Mouse (Mus musculus): ENCODE results near the gene Reck.

The Reck gene

GRCm38 (mm10) chr4:43903690-43904089 lies 28.4 kb downstream of the Reck start:
- DNase-seq (ENCODE audit: low read depth, low spot score) = no peak

- peak; percentile 67 for DNase-seq (ENCODE audit: low read depth, low spot score)
Observed at GRCm38 (mm10) chr4:43906443-43906842, 31.1 kb downstream of the Reck start.

- no peak for DNase-seq (ENCODE audit: low read depth, low spot score)
Observed at GRCm38 (mm10) chr4:43918221-43918620, 42.9 kb downstream of the Reck start.

- peak; percentile 43 for DNase-seq (ENCODE audit: low read depth, low spot score)
Observed at GRCm38 (mm10) chr4:43920602-43921001, 45.3 kb downstream of the Reck start.

- no peak for DNase-seq (ENCODE audit: low read depth, low spot score)
Observed at GRCm38 (mm10) chr4:43925125-43925524, 49.8 kb downstream of the Reck start.

GRCm38 (mm10) chr4:43925779-43926178 lies 50.4 kb downstream of the Reck start:
- peak; percentile 81 for DNase-seq (ENCODE audit: low read depth, low spot score)

GRCm38 (mm10) chr4:43927826-43928225 lies 52.5 kb downstream of the Reck start:
- peak; percentile 60 for DNase-seq (ENCODE audit: low read depth, low spot score)

- no peak for DNase-seq (ENCODE audit: low read depth, low spot score)
Observed at GRCm38 (mm10) chr4:43931877-43932276, 56.5 kb downstream of the Reck start.

- no peak for DNase-seq (ENCODE audit: low read depth, low spot score)
Observed at GRCm38 (mm10) chr4:43936186-43936585, 60.9 kb downstream of the Reck start.

- no peak for DNase-seq (ENCODE audit: low read depth, low spot score)
Observed at GRCm38 (mm10) chr4:43936749-43937674, 61.7 kb downstream of the Reck start.

- DNase-seq (ENCODE audit: low read depth, low spot score) = no peak
Observed at GRCm38 (mm10) chr4:43941315-43941714, 66.0 kb downstream of the Reck start.

- no peak for DNase-seq (ENCODE audit: low read depth, low spot score)
Observed at GRCm38 (mm10) chr4:43942421-43942820, 67.1 kb downstream of the Reck start.

GRCm38 (mm10) chr4:43947571-43947970 lies 72.2 kb downstream of the Reck start:
- no peak for DNase-seq (ENCODE audit: low read depth, low spot score)

GRCm38 (mm10) chr4:43957292-43957845 lies 82.0 kb downstream of the Reck start, which contains the start of gene Glipr2:
Glipr2 (plus strand) TSS chr4:43957401.
- DNase-seq (ENCODE audit: low read depth, low spot score) = peak; percentile 98

- DNase-seq (ENCODE audit: low read depth, low spot score) = peak; percentile 81
Observed at GRCm38 (mm10) chr4:43957846-43958461, 82.6 kb downstream of the Reck start.

GRCm38 (mm10) chr4:43959523-43960179 lies 84.3 kb downstream of the Reck start:
- DNase-seq (ENCODE audit: low read depth, low spot score) = no peak

- no peak for DNase-seq (ENCODE audit: low read depth, low spot score)
Observed at GRCm38 (mm10) chr4:43960207-43960606, 84.9 kb downstream of the Reck start.

- peak; percentile 29 for DNase-seq (ENCODE audit: low read depth, low spot score)
Observed at GRCm38 (mm10) chr4:43964326-43964833, 89.0 kb downstream of the Reck start.

GRCm38 (mm10) chr4:43964951-43965684 lies 89.8 kb downstream of the Reck start:
- peak; percentile 28 for DNase-seq (ENCODE audit: low read depth, low spot score)

GRCm38 (mm10) chr4:43965856-43966535 lies 90.7 kb downstream of the Reck start:
- DNase-seq (ENCODE audit: low read depth, low spot score) = peak; percentile 69

All from ES-CJ7 (cell line).